Mouse (Mus musculus) erythroblast, embryonic 14.5 days (primary cell): ENCODE data around the gene Olfr718-ps1. TPM values are rescaled to one million over a fixed set of nuclear protein-coding genes. Genes with fewer than 3 reads are reported as not detected.

Experiments
- H3K27me3 ChIP-seq: 2 replicates; pipeline ENCODE4 v1.6.1; 2012; ENCODE audit warnings: inconsistent platforms; ENCODE audit not compliant: control insufficient read depth
- H3K36me3 ChIP-seq: 2 replicates; pipeline ENCODE4 v1.6.1; 2012; ENCODE audit warnings: mild to moderate bottlenecking, inconsistent platforms; ENCODE audit not compliant: control insufficient read depth
- H3K4me1 ChIP-seq: 2 replicates; pipeline ENCODE4 v1.6.1; 2012; ENCODE audit warnings: inconsistent platforms; ENCODE audit not compliant: control insufficient read depth
- H3K4me3 ChIP-seq: replicated peaks from 2 replicates; pipeline ENCODE3; 2012; ENCODE audit warnings: moderate library complexity, mild to moderate bottlenecking, inconsistent platforms
- H3K9me3 ChIP-seq: 2 replicates; pipeline ENCODE4 v1.6.1; 2012; ENCODE audit warnings: low read length, inconsistent platforms, mixed read lengths; ENCODE audit not compliant: control insufficient read depth
- GATA1 ChIP-seq: IDR thresholded peaks from 2 replicates; pipeline ENCODE4 v1.6.1; 2012; ENCODE audit warnings: low read length, inconsistent platforms, mixed read lengths
- TAL1 ChIP-seq: IDR thresholded peaks from 3 replicates; pipeline ENCODE4 v1.6.1; 2012; ENCODE audit warnings: low read length, inconsistent platforms, mixed read lengths
- polyA plus RNA-seq: library from polyadenylated mRNA; stranded (reverse); fragments of >175 nt; gene quantifications from 2 replicates; pipeline ENCODE4 v1.2.3, GENCODE M21; 2012

Olfr718-ps1 gene
- polyA plus RNA-seq, 1 experiment = not detected

- peaks cover 25% of the 10 kb centered on the region for H3K27me3 ChIP-seq
- no peaks in the 10 kb centered on the region for H3K36me3 ChIP-seq
- peaks cover 22% of the 10 kb centered on the region for H3K4me1 ChIP-seq
- peaks cover 7% of the 10 kb centered on the region for H3K9me3 ChIP-seq
- no peak for TF ChIP-seq TAL1
- TF ChIP-seq GATA1 = no peak
- H3K4me3 ChIP-seq = no peak overlapping the region
Measured at GRCm38 (mm10) chr5:143132935-143133514, 14.4 kb downstream of the Olfr718-ps1 start.

DNA sequence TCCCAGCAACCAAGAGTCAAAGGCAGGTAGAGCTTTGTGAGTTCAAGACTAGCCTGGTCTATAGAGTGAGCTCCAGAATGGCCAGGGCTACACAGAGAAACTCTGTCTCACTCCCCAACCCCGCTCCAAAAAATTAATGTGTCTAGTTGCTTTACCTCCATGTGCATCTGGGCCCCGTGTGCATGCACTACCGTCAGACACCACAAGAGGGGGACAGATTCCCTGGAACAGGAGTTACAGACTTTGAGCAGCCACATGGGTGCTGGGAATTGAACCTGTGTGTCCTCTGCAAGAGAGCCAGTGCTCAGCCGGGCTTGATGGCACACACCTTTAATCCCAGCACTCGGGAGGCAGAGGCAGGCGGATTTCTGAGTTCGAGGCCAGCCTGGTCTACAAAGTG is 17.0 kb downstream of the Olfr718-ps1 start:
- H3K4me1 ChIP-seq = peaks cover 18% of the 10 kb centered on the region
- no peaks in the 10 kb centered on the region for H3K36me3 ChIP-seq
- peaks cover 7% of the 10 kb centered on the region for H3K9me3 ChIP-seq
- no peak for TF ChIP-seq TAL1
- TF ChIP-seq GATA1 = no peak
- no peak overlapping the region for H3K4me3 ChIP-seq
- H3K27me3 ChIP-seq = peaks cover 25% of the 10 kb centered on the region

DNA sequence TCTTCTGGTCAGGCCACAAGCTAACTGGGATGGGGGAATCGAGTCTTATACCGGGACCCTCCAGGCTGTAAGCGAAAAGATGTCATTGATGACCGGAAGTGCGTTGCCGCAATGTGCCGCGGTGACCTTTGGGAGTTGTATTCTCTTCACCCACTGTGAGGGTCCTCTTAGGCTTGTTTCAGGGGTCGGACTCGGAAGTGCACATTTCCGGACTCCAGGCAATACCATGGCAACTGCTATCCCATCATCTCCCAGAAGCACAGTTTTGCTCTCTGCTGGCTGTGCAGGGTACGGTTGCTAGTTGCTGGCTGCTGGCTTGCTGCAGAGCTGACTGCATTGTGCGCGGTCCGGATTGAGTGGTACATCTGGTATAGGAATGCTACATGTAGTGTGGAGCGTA is 18.3 kb downstream of the Olfr718-ps1 start:
- Histone ChIP-seq H3K9me3 (peaks cover 7% of the 10 kb centered on the region), H3K4me1 (peaks cover 11% of the 10 kb centered on the region), H3K4me3 (no peak overlapping the region), H3K27me3 (peaks cover 32% of the 10 kb centered on the region), H3K36me3 (no peaks in the 10 kb centered on the region)
- TF ChIP-seq GATA1 (no peak), TAL1 (no peak)

DNA sequence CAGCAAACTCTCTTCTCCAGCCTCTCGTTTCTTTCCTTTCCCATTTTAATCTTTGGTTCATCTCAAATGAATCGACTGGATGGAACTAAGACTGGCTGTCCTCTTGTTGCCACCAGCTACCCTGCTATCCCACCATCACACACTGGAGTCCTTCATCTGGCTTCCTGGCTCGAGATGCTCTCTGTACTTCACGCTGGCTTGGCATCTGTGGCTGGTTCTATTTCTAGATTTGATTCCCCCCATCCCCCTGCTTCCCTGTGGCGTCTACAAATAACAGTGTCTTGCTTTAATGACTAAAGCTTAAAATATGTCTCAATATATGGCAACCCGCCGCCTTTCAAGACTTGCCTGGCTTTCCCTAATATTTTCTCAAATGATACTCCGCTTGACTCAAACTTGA is 19.5 kb downstream of the Olfr718-ps1 start:
- no peak overlapping the region for H3K4me3 ChIP-seq
- H3K36me3 ChIP-seq = no peaks in the 10 kb centered on the region
- peaks cover 7% of the 10 kb centered on the region for H3K9me3 ChIP-seq
- peaks cover 28% of the 10 kb centered on the region for H3K27me3 ChIP-seq
- TF ChIP-seq TAL1 (no peak), GATA1 (no peak)
- H3K4me1 ChIP-seq = peaks cover 5% of the 10 kb centered on the region

GRCm38 (mm10) chr5:143126908-143127307 is 20.5 kb downstream of the Olfr718-ps1 start:
- TF ChIP-seq GATA1 (no peak), TAL1 (no peak)
- H3K4me3 ChIP-seq = no peak overlapping the region
- peaks cover 23% of the 10 kb centered on the region for H3K27me3 ChIP-seq
- no peaks in the 10 kb centered on the region for H3K4me1 ChIP-seq
- no peaks in the 10 kb centered on the region for H3K36me3 ChIP-seq
- H3K9me3 ChIP-seq = peaks cover 7% of the 10 kb centered on the region

DNA sequence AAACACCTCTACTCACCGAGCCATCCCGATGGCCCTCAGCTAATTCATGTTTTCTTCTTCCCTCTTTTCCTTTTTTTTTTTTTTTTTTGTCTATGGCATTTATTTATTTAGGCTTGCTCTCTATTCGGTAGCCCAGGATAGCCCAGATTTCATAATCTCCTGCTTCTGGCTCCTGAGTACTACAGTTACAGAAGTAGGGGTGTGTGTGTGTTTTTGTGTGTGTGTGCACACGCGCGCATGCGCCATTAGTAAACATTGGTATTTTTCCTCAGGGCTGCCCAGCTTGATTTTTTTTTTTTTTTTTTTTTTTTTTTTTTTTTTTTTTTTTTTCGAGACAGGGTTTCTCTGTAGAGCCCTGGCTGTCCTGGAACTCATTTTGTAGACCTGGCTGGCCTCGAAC is 21.3 kb downstream of the Olfr718-ps1 start:
- H3K27me3 ChIP-seq = peaks cover 23% of the 10 kb centered on the region
- H3K36me3 ChIP-seq = no peaks in the 10 kb centered on the region
- peaks cover 7% of the 10 kb centered on the region for H3K9me3 ChIP-seq
- H3K4me1 ChIP-seq = no peaks in the 10 kb centered on the region
- no peak overlapping the region for H3K4me3 ChIP-seq
- TF ChIP-seq TAL1 (no peak), GATA1 (no peak)

- TF ChIP-seq TAL1 = no peak
- TF ChIP-seq GATA1 = no peak
- peaks cover 3% of the 10 kb centered on the region for H3K9me3 ChIP-seq
- H3K4me3 ChIP-seq = no peak overlapping the region
- no peaks in the 10 kb centered on the region for H3K4me1 ChIP-seq
- H3K27me3 ChIP-seq = peaks cover 23% of the 10 kb centered on the region
- H3K36me3 ChIP-seq = no peaks in the 10 kb centered on the region
Measured at GRCm38 (mm10) chr5:143125601-143126000, 21.8 kb downstream of the Olfr718-ps1 start.

- Histone ChIP-seq H3K4me3 (no peak overlapping the region), H3K9me3 (no peaks in the 10 kb centered on the region), H3K36me3 (no peaks in the 10 kb centered on the region), H3K27me3 (peaks cover 20% of the 10 kb centered on the region), H3K4me1 (no peaks in the 10 kb centered on the region)
- TF ChIP-seq GATA1 (no peak), TAL1 (no peak)
Measured at GRCm38 (mm10) chr5:143124805-143125378, 22.5 kb downstream of the Olfr718-ps1 start.

GRCm38 (mm10) chr5:143122673-143123072 is 24.7 kb downstream of the Olfr718-ps1 start:
- peaks cover 12% of the 10 kb centered on the region for H3K27me3 ChIP-seq
- H3K4me3 ChIP-seq = no peak overlapping the region
- no peaks in the 10 kb centered on the region for H3K4me1 ChIP-seq
- H3K36me3 ChIP-seq = no peaks in the 10 kb centered on the region
- TF ChIP-seq TAL1 = no peak
- no peak for TF ChIP-seq GATA1
- peaks cover under 1% of the 10 kb centered on the region for H3K9me3 ChIP-seq
